Mouse (Mus musculus) kidney, postnatal 25 days (tissue): ENCODE measurements around the gene Ap4e1.

Experiments
- DNase-seq, 2 experiments: peaks; one replicate each; pipeline ENCODE4 v3.0.0; 2021; ENCODE audit warnings: mixed read lengths in 2 of 2

The Ap4e1 gene

GRCm38 (mm10) chr2:127008469-127008998, at the start of gene Ap4e1:
Gene Ap4e1, plus strand, starts transcription at chr2:127008717.
- peak; percentile 94 to 97 for DNase-seq

- peak; percentile 41 to 48 for DNase-seq
Observed at GRCm38 (mm10) chr2:126961696-126962095, 46.8 kb upstream of the Ap4e1 start.

GRCm38 (mm10) chr2:126977428-126977827, 31.1 kb upstream of the Ap4e1 start:
- peak; percentile 20 to 56 for DNase-seq

GRCm38 (mm10) chr2:126983221-126983620, 25.3 kb upstream of the Ap4e1 start:
- DNase-seq = no peak

- DNase-seq = no peak
Observed at GRCm38 (mm10) chr2:126989919-126990318, 18.6 kb upstream of the Ap4e1 start.

- no peak for DNase-seq
Observed at GRCm38 (mm10) chr2:126992742-126993141, 15.8 kb upstream of the Ap4e1 start.

- peak; percentile 34 to 45 for DNase-seq
Observed at GRCm38 (mm10) chr2:126994384-126995166, 13.9 kb upstream of the Ap4e1 start.

- DNase-seq = peak; percentile 69 to 83
Observed at GRCm38 (mm10) chr2:126996737-126997136, 11.8 kb upstream of the Ap4e1 start.

- DNase-seq = no peak
Observed at GRCm38 (mm10) chr2:126998219-126998618, 10.3 kb upstream of the Ap4e1 start.

- DNase-seq = no peak
Observed at GRCm38 (mm10) chr2:127000406-127001324, 7.9 kb upstream of the Ap4e1 start.

GRCm38 (mm10) chr2:127004046-127004445, 4.5 kb upstream of the Ap4e1 start:
- DNase-seq = no peak

GRCm38 (mm10) chr2:127006634-127007370, 1.7 kb upstream of the Ap4e1 start:
- DNase-seq = peak; percentile 44 to 77

GRCm38 (mm10) chr2:127007509-127007908, 1.0 kb upstream of the Ap4e1 start:
- no peak for DNase-seq

GRCm38 (mm10) chr2:127035006-127035605, 26.6 kb downstream of the Ap4e1 start:
- DNase-seq = no peak

- DNase-seq = no peak
Observed at GRCm38 (mm10) chr2:127037299-127037698, 28.8 kb downstream of the Ap4e1 start.

GRCm38 (mm10) chr2:127061471-127061870, 53.0 kb downstream of the Ap4e1 start:
- DNase-seq = no peak

- DNase-seq = no peak
Observed at GRCm38 (mm10) chr2:127068806-127069205, 60.3 kb downstream of the Ap4e1 start.

GRCm38 (mm10) chr2:127069781-127070434, 61.4 kb downstream of the Ap4e1 start:
- no peak for DNase-seq

- peak; percentile 94 to 97 for DNase-seq
Observed at GRCm38 (mm10) chr2:127070435-127070841, 61.9 kb downstream of the Ap4e1 start, which contains the start of gene Blvra. Gene Blvra, plus strand, starts transcription at chr2:127070665.

GRCm38 (mm10) chr2:127070879-127071278, 62.4 kb downstream of the Ap4e1 start:
- no peak for DNase-seq

- DNase-seq = no peak
Observed at GRCm38 (mm10) chr2:127074116-127074515, 65.6 kb downstream of the Ap4e1 start.

- DNase-seq = no peak
Observed at GRCm38 (mm10) chr2:127077611-127078010, 69.1 kb downstream of the Ap4e1 start.
